Mouse (Mus musculus): ENCODE measurements around the gene Oaf.

DNA sequence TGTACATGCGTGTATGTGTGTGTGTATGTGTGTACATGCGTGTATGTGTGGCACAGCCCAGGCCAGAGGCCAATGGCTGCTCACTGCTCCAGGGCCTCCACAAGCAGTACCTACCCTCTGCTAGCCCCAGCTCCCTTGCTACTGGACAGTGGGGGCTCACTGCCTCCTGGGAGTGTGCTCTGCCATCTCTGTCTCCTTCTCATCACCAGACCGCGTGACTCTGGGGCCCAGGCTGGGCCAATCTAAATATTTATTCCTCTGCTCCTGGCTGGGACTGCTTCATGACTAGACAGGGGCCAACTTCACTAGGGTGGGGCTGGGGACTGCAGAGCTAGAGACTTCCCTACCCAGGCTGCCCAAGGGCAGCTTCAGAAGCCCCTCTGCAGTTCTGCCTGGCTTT lies 7.9 kb downstream of the Oaf start:
- TF ChIP-seq CTCF (conservative IDR thresholded peaks at IDR 0.05; ENCODE audit: low read length) = no peak
- no peak for TF ChIP-seq POU5F1 (IDR thresholded peaks at IDR 0.05; ENCODE audit: borderline replicate concordance, low read length)
- no peak for TF ChIP-seq NANOG (IDR thresholded peaks at IDR 0.05; ENCODE audit: borderline replicate concordance, low read length)

Measured in E14TG2a.4 (cell line).